Mouse (Mus musculus): ENCODE measurements at regions not wholly inside any gene's neighbourhood (a gene's known extent, or its start where the extent isn't known, plus 50 kb on each side); places are given as distances from the start of the nearest gene placed in this dataset.
"Not testable (repeated sequence)": the region's sequence is repeated elsewhere in the genome, so short reads cannot be mapped to it uniquely, and the experiment has no call there.

DNA sequence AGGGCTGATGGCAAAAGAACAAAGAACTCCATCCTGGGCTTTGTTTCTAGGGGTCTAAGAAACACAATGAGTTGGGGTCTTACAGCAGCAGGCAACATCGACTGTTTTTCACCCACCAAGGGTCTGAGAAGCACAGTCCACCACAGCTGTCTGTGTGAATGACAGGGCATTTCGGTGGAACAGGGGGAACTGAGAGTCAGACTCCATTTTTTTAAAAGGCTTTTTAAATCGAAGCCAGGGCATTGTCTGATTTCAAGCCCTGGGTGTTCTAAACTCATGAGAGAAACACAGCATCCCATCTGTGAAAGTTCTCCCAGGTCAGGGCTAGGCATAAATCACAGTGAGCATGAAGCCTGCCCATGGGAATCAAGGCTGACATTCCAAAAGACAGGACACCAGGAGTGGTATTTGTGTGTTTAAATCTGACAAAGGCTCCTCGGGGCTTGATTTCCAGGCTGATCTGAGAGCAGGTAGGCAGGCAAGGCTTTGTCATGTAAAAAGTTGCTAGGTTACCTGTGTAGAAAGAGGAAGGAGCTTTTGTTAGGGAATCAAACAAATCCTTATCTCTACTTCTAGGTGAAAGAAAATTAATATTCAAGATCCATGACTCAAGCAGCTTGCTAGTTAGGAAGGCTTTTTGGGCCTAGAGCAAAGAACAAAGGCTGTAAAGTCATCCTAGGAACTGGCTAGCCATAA, 184.8 kb upstream of the Gm10324 start:
- not testable (repeated sequence) for ATAC-seq (replicated peaks; ENCODE audit: low FRiP score, poor library complexity, severe bottlenecking)

DNA sequence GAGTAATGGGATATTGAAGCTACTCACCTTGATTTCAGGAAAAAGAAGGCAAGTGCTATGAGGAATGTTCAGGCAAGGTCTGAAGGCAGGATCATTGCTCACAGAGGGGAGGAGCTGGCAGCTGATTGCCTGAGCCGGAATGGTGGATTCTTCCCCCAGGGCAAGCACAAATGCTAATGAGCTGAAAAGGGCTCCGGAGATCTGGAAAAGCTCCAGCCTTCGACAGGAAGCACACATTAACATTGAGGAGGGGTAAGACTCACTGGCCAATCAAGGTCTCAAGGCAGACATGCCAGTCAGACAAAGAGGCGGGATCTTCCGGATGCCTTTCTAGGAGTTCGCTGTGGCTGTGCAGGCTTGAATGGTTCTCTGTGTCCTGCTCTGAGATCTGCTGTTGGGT, 169.1 kb upstream of the Gm10324 start:
- not testable (repeated sequence) for ATAC-seq (replicated peaks; ENCODE audit: low FRiP score, poor library complexity, severe bottlenecking)

DNA sequence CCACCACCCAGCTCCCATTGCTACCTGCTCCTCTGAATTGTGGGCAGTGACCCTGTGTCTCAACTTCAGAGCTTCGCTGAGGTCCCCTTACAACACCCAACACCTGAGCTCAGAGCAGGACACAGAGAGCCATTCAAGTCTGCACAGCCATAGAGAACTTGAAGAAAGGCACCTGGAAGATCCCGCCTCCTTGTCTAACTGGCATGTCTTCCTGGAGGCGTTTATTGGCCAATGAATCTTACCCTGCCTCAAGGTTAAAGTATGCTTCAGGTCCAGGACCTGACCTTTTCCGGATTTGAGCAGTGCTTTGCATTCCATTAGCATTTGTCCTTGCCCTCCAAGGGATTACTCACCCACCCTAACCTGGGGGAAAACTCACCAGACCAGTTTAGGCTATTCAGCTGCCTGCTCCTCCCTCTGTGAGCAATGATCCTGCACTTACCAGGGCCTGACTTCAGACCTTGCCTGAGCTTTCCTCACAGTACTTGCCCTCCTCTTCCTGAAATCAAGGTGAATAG, 128.4 kb upstream of the Gm10324 start:
- ATAC-seq (replicated peaks; ENCODE audit: low FRiP score, poor library complexity, severe bottlenecking): not testable (repeated sequence)

DNA sequence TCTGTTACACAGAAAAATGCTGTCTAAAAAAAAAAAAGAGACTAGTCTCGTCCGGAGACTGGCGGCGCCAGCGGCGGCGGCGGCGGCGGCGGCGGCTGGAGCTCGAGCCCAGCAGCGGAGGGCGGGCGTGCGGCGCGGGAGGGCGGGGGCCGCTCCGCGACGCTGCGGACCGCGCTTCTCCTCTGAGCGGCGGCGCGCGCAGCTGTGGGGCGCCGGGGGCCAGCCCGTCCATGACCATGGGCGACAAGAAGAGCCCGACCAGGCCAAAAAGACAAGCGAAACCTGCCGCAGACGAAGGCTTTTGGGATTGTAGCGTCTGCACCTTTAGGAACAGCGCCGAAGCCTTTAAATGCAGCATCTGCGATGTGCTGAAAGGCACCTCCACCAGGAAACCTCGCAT, 111.8 kb upstream of the Gm10324 start:
- peak; percentile 67 for ATAC-seq (replicated peaks; ENCODE audit: low FRiP score, poor library complexity, severe bottlenecking)

DNA sequence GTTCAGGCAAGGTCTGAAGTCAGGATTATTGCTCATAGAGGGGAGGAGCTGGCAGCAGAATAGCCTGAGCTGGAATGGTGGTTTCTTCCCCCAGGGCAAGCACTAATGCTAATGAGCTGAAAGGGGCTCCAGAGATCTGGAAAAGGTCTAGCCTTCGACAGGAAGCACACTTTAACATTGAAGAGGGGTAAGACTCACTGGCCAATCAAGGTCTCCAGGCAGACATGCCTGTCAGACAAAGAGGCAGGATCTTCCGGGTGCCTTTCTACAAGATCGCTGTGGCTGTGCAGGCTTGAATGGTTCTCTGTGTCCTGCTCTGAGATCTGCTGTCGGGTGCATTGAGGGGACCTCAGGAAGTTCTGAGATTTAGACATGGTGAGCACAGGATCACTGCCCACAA, 87.4 kb upstream of the Gm10324 start:
- ATAC-seq (replicated peaks; ENCODE audit: low FRiP score, poor library complexity, severe bottlenecking): not testable (repeated sequence)

DNA sequence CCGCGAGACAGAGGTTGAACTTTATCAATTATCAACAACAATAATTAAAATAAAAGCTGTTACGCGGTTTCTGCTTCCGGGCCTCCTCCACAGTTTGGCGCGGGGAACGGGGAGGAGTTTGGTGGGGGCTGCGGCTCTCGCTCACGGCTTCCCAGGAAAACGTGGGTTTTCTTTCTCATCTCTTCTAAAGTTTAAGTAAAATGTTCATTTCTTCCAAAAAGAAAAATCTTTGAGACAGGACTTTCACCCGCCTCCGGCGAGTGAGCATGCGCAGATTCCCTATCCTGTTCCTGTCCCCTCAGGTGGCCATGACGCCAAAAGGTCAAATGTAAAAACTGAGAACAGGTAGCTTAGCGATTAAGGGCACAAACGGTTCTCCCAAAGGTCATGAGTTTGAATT, 56.7 kb upstream of the Gm10324 start:
- not testable (repeated sequence) for ATAC-seq (replicated peaks; ENCODE audit: low FRiP score, poor library complexity, severe bottlenecking)

DNA sequence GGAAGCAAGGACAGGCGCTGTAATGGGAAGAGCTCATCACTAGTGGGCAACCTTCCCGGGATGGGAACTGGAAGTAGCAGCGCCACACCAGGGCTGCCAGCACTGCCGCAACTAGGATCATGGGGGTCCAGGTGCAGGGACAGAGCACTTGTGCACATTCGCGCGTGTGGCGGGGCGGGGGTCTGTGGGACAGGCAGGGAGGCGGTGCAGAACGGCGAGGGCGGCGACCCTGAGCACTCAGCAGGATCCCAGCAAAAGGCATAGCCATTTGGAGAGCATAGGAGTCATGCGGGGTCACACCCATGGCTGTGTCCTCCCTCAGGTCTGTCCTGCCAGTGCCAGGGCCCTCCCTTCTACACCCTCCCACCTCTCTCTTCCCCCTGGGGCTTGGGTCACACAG, 56.0 kb upstream of the Gm10324 start:
- not testable (repeated sequence) for ATAC-seq (replicated peaks; ENCODE audit: low FRiP score, poor library complexity, severe bottlenecking)
